Mouse (Mus musculus) adrenal gland, adult 18-20 months (tissue): ENCODE data around the gene Msgn1. TPM values are rescaled to one million over a fixed set of nuclear protein-coding genes. Genes with fewer than 3 reads are reported as not detected.

Experiments
- DNase-seq, 2 experiments: peaks; one replicate each; pipeline ENCODE4 v3.0.0; 2021 to 2022; ENCODE audit warnings: low spot score in 2 of 2
- long read RNA-seq, 2 experiments: library from polyadenylated mRNA; stranded (forward); transcript quantifications; one replicate each; pipeline ENCODE4 v2.0.0; 2021
- total RNA-seq, 2 experiments: library from RNA; stranded (reverse); gene quantifications; 1 replicate in 1 of 2; 2 replicates in 1 of 2; pipeline ENCODE4 v1.2.3; 2021

The Msgn1 gene
- total RNA-seq, result not detected
- long read RNA-seq, experiment 1, result 0 reads
- long read RNA-seq, experiment 2, result 0 reads

DNA sequence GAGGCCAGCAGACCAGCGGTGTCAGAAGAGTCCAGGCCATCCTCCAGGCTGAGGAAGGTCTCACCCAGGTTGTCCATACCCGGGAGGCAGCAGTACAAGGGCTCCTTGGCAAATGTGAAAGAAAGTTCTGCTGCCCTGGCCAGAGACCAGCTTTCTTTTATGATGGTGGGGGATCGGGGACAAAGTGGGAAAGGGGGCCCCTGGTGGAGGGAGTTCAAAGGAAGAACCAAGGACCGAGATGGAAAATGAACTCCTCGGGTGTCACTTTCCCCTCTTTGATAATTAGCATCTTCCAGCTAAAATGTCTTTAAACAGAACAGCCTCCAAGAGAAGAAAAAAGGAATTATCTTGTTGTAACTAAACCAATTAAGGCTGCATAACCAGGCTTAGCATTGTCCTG lies at the start of gene Msgn1:
Gene Msgn1 (minus strand): TSS at position 101 of the 400 bp plus-strand sequence.
- DNase-seq, result no peak

GRCm38 (mm10) chr12:11250322-11250721 lies 41.5 kb upstream of the Msgn1 start:
- DNase-seq, result no peak

GRCm38 (mm10) chr12:11247460-11247859 lies 38.7 kb upstream of the Msgn1 start:
- no peak for DNase-seq

- DNase-seq, result no peak
These were observed 27.2 kb upstream of the Msgn1 start for GRCm38 (mm10) chr12:11235996-11236395.

DNA sequence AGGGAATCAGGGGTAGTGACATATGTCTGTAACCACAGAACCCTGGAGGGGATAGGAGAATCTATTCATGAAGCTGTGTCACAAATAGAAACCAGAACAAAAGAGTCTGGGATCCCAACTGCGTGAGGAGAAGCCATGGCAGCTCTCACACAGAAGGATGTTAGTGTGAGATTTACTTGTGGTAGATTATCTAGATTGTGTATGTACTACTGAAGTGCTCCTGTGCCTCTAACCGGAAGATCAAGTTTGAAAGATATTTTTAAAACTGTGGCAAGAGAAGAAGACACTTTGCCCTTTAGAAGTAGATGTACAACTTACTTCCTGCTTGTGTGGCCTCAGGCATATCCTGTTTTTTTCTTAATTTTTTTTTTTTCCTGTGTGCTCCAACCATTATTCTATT lies 21.5 kb upstream of the Msgn1 start:
- no peak for DNase-seq

DNA sequence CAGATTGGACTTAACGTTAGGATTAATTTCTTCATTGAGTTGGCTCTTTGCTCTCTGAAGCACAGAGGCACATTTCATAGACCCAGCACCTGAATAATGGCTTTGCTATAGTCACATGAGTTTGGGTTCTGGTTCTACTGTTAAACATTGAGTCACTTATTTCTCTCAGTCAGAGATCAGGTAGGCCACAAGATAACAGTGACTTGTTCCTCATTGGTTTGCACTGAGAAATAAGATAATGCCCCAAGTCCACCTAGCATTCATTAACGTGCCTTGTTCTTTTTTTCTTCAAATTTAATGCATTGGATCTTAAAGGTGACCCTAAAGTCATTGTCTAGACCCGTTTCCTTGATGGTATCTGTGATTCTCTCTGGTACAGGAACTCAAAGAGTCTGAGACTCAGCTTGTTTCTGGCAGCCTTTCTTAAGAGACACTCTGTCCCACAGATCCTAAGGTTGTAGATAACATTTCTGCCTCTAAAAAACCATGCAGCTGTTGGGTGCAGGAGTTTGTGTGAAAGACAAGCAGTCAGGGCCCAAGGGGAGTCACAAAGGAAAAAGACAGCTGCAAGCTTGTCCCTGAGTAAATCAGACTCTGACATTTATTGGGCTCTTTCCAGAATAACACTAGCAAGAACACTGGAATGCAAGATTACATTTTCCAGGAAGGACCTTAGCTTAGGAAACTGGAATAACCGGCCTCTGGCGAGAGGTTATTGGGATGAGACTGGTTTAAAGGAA lies 17.9 kb upstream of the Msgn1 start:
- no peak for DNase-seq

GRCm38 (mm10) chr12:11226123-11226522 lies 17.4 kb upstream of the Msgn1 start:
- no peak for DNase-seq

- no peak for DNase-seq
These were observed 15.9 kb upstream of the Msgn1 start for GRCm38 (mm10) chr12:11224722-11225121.

GRCm38 (mm10) chr12:11223090-11223489 lies 14.3 kb upstream of the Msgn1 start:
- DNase-seq, result no peak

- no peak for DNase-seq
These were observed 13.8 kb upstream of the Msgn1 start for GRCm38 (mm10) chr12:11222566-11222965.

DNA sequence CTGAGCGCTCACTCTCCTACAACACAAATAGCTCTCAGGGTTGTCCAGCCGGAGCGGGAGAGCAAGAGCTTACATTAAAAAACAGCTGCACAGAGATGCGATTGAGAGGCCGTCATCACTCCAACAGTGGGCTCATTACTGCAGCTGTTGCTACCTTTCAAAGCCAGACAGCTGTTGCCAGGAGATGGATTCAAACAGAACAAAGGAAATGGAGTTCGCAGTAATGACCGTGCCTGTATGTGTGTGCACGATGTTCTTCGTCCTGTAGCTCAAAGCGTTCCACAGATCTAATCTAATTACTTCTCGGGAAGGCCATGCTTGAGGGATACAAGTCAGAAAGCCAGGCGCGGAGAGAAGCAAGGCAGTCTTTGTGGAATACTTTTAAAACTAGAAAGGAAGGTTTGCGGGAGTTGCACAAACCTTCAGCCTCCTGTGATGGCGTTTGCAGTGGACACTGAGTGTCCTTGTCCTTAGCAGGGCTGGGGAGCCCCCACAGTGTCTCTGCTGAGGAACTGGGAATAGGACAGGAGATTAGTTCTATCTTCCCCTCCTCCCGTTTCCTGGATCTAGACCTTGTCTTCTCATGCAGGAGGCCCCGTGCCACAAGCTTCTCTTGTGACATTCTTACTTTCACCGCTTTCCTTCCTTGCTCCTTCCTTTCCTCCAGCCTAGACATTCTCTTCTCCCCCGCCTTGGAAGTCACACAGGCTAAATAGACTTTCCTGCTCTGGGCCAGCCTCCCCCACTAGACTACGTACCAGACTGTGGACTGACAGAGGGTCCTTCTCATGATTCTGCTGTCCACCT lies 13.0 kb upstream of the Msgn1 start:
- DNase-seq, result no peak

DNA sequence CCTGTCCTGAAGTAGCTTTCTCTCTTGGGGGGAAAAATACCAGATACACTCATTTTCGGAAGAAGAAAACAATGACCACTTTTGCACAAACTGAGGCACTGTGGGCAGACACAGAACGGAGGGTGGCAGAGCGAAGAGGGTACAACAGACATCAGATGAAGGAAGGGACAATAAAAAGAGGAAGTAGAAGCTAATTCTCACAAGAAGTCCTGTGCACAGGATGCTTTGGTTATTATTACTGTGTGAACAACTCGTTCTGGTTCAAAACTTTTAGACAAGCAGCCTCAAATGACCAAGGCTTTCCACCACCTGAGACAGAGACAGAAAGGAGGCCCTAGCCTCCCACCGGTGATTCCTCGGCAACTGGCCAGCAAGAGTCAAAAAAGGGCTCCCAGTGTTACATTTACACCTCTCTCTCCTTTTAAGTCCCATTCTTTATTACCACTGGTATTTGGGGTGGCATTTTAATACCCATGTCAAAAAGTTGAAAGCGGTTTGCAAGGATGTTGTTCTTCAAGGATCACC lies 9.0 kb upstream of the Msgn1 start:
- DNase-seq, result no peak

DNA sequence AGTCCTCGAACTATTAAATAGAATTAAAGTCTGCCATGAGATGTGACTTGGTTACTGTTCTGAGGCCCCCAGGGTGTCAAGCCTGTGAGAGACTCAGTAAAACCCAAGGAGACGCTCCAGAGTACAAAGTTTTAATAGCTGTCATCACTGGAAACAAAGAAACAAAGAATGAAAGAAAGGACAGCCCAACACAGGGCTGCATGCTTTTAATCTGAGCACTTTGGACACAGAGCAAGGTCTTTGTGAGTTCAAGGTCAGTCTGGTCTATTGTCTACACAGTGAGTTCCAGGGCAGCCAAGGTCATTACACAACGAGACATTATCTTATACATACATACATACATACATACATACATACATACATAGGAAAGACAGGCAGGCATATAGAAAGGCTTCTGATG lies 7.7 kb upstream of the Msgn1 start:
- DNase-seq, result no peak

- no peak for DNase-seq
These were observed 6.8 kb upstream of the Msgn1 start for GRCm38 (mm10) chr12:11215555-11215954.

- DNase-seq, result no peak
These were observed 6.0 kb upstream of the Msgn1 start for GRCm38 (mm10) chr12:11214776-11215175.

- DNase-seq, result no peak
These were observed 4.1 kb upstream of the Msgn1 start for GRCm38 (mm10) chr12:11212881-11213280.

GRCm38 (mm10) chr12:11210361-11210760 lies 1.6 kb upstream of the Msgn1 start:
- no peak for DNase-seq

- no peak for DNase-seq
These were observed 864 bp upstream of the Msgn1 start for GRCm38 (mm10) chr12:11209636-11210035.

- DNase-seq, result no peak
These were observed 2.5 kb downstream of the Msgn1 start for GRCm38 (mm10) chr12:11206321-11206720.

DNA sequence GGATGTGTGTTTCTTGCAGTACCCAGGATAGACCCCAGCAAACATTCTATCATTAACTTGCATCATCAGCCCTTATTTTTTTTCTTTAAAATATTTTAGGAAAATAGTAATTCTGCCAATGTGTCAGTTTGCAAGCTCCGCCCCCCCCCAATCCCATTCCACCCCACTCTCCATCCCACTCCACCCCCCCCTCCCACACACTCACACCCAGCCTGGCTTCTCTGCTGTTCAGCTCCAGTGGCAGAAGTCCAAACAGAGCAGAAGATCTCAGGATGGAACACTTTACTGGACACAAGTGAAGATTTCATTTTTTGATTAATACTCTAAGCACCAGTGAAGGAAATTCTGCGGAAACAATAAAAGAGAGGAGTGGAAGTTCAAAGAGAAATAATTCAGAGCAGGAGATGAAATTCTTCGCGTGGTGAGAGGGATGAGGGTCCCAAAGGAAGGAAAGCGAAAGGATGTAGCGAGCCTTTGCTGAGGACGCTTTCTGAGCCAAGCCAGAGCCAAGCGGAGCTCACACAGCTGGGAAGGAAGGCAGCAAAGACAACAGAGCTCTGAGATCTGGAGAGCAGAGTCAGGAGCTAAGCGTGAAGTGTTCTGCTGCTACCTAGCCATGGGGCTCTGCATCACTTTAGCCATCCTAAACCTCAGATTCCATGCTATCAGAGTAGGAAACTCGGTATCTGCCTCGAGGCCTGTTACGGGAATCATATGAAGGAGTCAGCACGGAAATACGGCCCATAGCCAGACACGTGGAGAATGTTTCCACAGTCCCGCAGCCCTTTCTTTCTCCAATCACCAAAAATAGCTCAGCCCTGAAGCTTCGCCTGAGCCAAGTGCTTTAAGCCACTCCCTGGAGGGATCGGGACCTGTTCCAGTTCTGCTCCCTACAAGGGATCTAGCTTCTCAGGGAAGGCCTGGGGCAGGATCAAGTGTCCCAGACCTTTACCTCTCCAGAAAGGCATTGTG lies 4.8 kb downstream of the Msgn1 start:
- peak in 1 of 2 experiments; percentile 25 for DNase-seq

- no peak for DNase-seq
These were observed 6.3 kb downstream of the Msgn1 start for GRCm38 (mm10) chr12:11202476-11202875.
